In the genomic region with DNA sequence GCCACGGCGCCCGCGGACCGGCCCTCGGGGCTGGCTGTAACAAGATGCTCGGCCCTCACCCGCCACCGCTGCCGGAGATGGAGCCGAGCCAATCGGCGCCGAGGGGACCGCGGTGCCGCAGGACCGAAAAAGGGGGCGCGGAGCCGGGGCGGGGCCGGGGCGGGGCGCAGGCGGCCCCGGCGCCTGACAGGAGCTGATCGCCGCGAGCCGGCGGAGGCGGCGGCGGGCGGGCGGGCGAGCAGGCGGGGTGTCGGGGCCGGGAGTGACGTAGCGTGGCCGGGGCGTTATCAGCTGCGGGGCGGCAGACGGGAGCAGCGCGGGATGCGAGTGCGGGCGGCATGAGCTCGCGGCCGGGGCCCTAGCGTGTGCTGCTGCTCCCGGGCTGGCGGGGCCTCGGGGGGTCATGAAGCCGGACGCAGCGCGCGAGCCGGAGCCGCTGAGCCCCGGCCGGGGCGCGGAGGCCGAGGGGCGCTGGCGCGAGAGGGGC, we compare ENCODE assay signal across 8 mouse cellular contexts. TPM values are rescaled to one million over a fixed set of nuclear protein-coding genes. Genes with fewer than 3 reads are reported as not detected.
A peak's percentile ranks its signal among the peaks of the same experiment; 100 is the strongest.
DNase-seq lines count a peak whose midpoint lies in the region; ATAC-seq and TF ChIP-seq lines count a peak whose summit lies in the region.

Gene Dact1 (plus strand): TSS at position 304 of the 487 bp plus-strand sequence.

- H3K4me1 ChIP-seq in cerebellum, adult 2 months (ENCODE audit: control insufficient read depth, insufficient read depth, low read length), result no peaks in the 10 kb centered on the region

- H3K27me3 ChIP-seq in cerebellum, adult 2 months (ENCODE audit: control insufficient read depth, insufficient read depth, low read length), result no peaks in the 10 kb centered on the region

- under 1% methylated on average over 76 of the region's 76 CpGs for WGBS in cerebellum, adult 2 months

- TF ChIP-seq POLR2A in cerebellum, adult 2 months (IDR thresholded peaks at IDR 0.05; ENCODE audit: borderline replicate concordance, insufficient read depth, low read length), result peak; percentile 78

- peak within 1 kb of the TSS; percentile 76 for H3K4me3 ChIP-seq in cerebellum, adult 2 months (replicated peaks; ENCODE audit: insufficient read depth, low read depth, low read length)

- ATAC-seq in frontal cortex, adult (ENCODE audit: low TSS enrichment), result peak; percentile 78
- ATAC-seq in hematopoietic stem cell, adult 5-6 weeks (replicated peaks in 1 of 2; ENCODE audit: insufficient read depth in 1 of 2, low FRiP score in 2 of 2, low TSS enrichment in 1 of 2, low read depth in 1 of 2, poor library complexity in 2 of 2, severe bottlenecking in 2 of 2), result peak; percentile 39 to 62; a peak in 3 of 4 replicates

- peak within 1 kb of the TSS; percentile 90 for H3K27ac ChIP-seq in cerebellum, adult 2 months (ENCODE audit: insufficient read depth, low read length)

- TF ChIP-seq CTCF in cerebellum, adult 2 months (IDR thresholded peaks at IDR 0.05; ENCODE audit: borderline replicate concordance, insufficient read depth, low read depth, low read length), result no peak

- DNase-seq in Muller cell, postnatal 12 days (ENCODE audit: inconsistent ontology term), result peak; percentile 90
- peak; percentile 83 to 84 for DNase-seq in cerebellum, adult 2 months
- DNase-seq in layer of hippocampus, postnatal 10 days (ENCODE audit: low spot score in 2 of 2), result peak; percentile 59 to 75
- DNase-seq in lung, postnatal 10 days, result peak; percentile 70
- DNase-seq in retina, postnatal 1 day, result peak; percentile 89
- peak; percentile 58 for DNase-seq in urinary bladder, postnatal 25 days (ENCODE audit: low spot score)

RNA-seq across cellular contexts. Expression of gene Dact1, which starts in this region (rescaled TPM):
- 17.0 and 18.7 TPM in 2 replicates for polyA plus RNA-seq in cerebellum, adult 2 months (2012; rRNA removed)
- 0.56 TPM in 1 of 2 replicates, not detected in the other for total RNA-seq in hematopoietic stem cell, adult 5-6 weeks (2017)
- total RNA-seq in layer of hippocampus, postnatal 10 days (2021), result 10 to 100 TPM; 18.2 to 21.0 TPM

Comparison
In these comparisons a context has a peak if more than half of its experiments do, and no peak if none do; other contexts are left out.
1. Peak in every context shown above with its lines: DNase-seq, ATAC-seq, H3K4me3 ChIP-seq and H3K27ac ChIP-seq.
2. RNA of gene Dact1 (total RNA-seq): 18.2 to 21.0 TPM in layer of hippocampus, postnatal 10 days; 0.56 TPM in hematopoietic stem cell, adult 5-6 weeks; every median in the first group is over 10 times any median in the second.
3. Peak in ATAC-seq in hematopoietic stem cell, adult 5-6 weeks; RNA of the gene not detected or under 1 TPM.